ENCODE assay signal across 12 mouse cellular contexts in the genomic region with DNA sequence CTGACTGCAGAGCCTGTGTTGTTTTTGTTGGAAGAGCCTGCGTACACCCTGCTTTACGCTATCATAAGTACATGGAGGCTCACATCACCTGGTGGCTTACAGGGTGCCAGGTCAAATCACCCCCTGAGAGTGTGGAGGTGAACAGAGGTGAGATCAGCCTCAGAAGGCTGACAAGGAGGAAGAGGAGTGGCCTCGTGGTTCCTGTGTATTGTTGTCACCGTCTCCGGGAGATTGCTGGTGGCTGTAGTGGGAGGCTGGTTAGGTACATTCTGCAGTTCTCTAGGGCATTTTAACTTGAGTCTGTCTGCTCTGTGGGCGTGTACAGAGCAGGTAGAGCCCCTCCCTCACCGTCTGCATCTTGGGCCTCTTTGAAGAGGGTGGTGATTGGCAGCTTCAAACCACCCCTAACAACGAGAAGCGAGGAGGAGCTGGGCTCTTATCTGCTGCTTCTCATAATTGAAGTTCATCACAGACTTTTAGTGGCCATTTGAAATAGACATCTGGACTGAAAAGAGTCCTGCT. TPM values are rescaled to one million over a fixed set of nuclear protein-coding genes. Genes with fewer than 3 reads are reported as not detected.
A peak's percentile ranks its signal among the peaks of the same experiment; 100 is the strongest.
DNase-seq lines count a peak whose midpoint lies in the region; ATAC-seq and TF ChIP-seq lines count a peak whose summit lies in the region.
"Had no signal": no experiment of that assay in that cellular context is flagged by ENCODE, and none has a peak within 500 bp of the region (broad histone marks: within the 10 kb centered on the region; RNA-seq: fewer than 3 reads in every experiment).

No protein-coding gene starts in this region.

- no peak overlapping the region for H3K9ac ChIP-seq in forebrain, embryonic 11.5 days (ENCODE audit: low read length)
- no peak overlapping the region for H3K9ac ChIP-seq in forebrain, embryonic 16.5 days (replicated peaks; ENCODE audit: low read depth, low read length)
- H3K9ac ChIP-seq in neural tube, embryonic 14.5 days (replicated peaks; ENCODE audit: low read depth, low read length) = no peak overlapping the region
- H3K9ac ChIP-seq: liver, embryonic 14.5 days had no signal

- H3K36me3 ChIP-seq in forebrain, embryonic 10.5 days (replicated peaks) = no peaks in the 10 kb centered on the region
- no peaks in the 10 kb centered on the region for H3K36me3 ChIP-seq in forebrain, embryonic 11.5 days (ENCODE audit: control insufficient read depth, insufficient read depth, low read length)
- H3K36me3 ChIP-seq in forebrain, embryonic 16.5 days (ENCODE audit: control insufficient read depth, insufficient read depth) = no peaks in the 10 kb centered on the region
- no peaks in the 10 kb centered on the region for H3K36me3 ChIP-seq in neural tube, embryonic 14.5 days (ENCODE audit: control insufficient read depth, insufficient read depth, low read length)

- DNase-seq in forebrain, embryonic 10.5 days (ENCODE audit: extremely low spot score, low spot score) = no peak
- no peak for DNase-seq in forebrain, embryonic 11.5 days (ENCODE audit: low spot score)
- DNase-seq in left cerebral cortex, adult 2 months (ENCODE audit: extremely low spot score in 1 of 2, low spot score in 2 of 2) = no peak
- DNase-seq in left cerebral cortex, adult 11 months (ENCODE audit: low spot score) = no peak
- no peak for DNase-seq in thymus, postnatal 36 days
- no peak for DNase-seq in Muller cell, postnatal 12 days (ENCODE audit: inconsistent ontology term)
- DNase-seq: cerebellum, postnatal 36 days; right cerebral cortex, postnatal 25 days; thymus, postnatal 14 days had no signal

- 67% methylated on average over 9 of the region's 9 CpGs for WGBS in forebrain, embryonic 10.5 days
- 61% methylated on average over 9 of the region's 9 CpGs for WGBS in forebrain, embryonic 11.5 days
- 45% methylated on average over 9 of the region's 9 CpGs for WGBS in forebrain, embryonic 16.5 days
- 48% methylated on average over 9 of the region's 9 CpGs for WGBS in neural tube, embryonic 14.5 days

- TF ChIP-seq CTCF in left cerebral cortex, adult 2 months (IDR thresholded peaks at IDR 0.05) = no peak

- H3K27ac ChIP-seq in forebrain, embryonic 10.5 days = 0 out of 2 replicates have a peak overlapping the region, but pooled peaks have one; percentile 8
- H3K27ac ChIP-seq in forebrain, embryonic 11.5 days (ENCODE audit: low read depth, low read length) = no peak overlapping the region
- H3K27ac ChIP-seq in left cerebral cortex, adult 2 months = peak overlapping the region; percentile 78
- H3K27ac ChIP-seq in forebrain, embryonic 16.5 days (ENCODE audit: low read length) = peak overlapping the region; percentile 16; the same call in 1 of the 2 replicates
- peak overlapping the region; percentile 52; the same call in 1 of the 2 replicates for H3K27ac ChIP-seq in neural tube, embryonic 14.5 days (ENCODE audit: low read depth, low read length)
- H3K27ac ChIP-seq: liver, embryonic 14.5 days had no signal

- intact Hi-C loops in left cerebral cortex, adult 2 months (cut with DNase I) = no loop called here

- ATAC-seq in forebrain, embryonic 11.5 days (replicated peaks; ENCODE audit: low FRiP score) = no peak
- ATAC-seq in forebrain, embryonic 16.5 days = peak; percentile 56; the same call in 1 of the 2 replicates
- ATAC-seq in neural tube, embryonic 14.5 days (ENCODE audit: low read depth) = peak; percentile 26; the same call in 1 of the 2 replicates

- no peak overlapping the region for H3K4me3 ChIP-seq in forebrain, embryonic 10.5 days
- no peak overlapping the region for H3K4me3 ChIP-seq in forebrain, embryonic 11.5 days (ENCODE audit: low read depth, low read length)
- no peak overlapping the region for H3K4me3 ChIP-seq in left cerebral cortex, adult 2 months
- no peak overlapping the region for H3K4me3 ChIP-seq in forebrain, embryonic 16.5 days (replicated peaks; ENCODE audit: low read length)
- no peak overlapping the region for H3K4me3 ChIP-seq in neural tube, embryonic 14.5 days (ENCODE audit: low read depth, low read length)

- no peaks in the 10 kb centered on the region for H3K27me3 ChIP-seq in forebrain, embryonic 10.5 days (ENCODE audit: poor library complexity, severe bottlenecking)
- no peaks in the 10 kb centered on the region for H3K27me3 ChIP-seq in forebrain, embryonic 11.5 days (ENCODE audit: control insufficient read depth, insufficient read depth, low read length)
- no peaks in the 10 kb centered on the region for H3K27me3 ChIP-seq in forebrain, embryonic 16.5 days (replicated peaks; ENCODE audit: control insufficient read depth, insufficient read depth, low read length)
- H3K27me3 ChIP-seq in neural tube, embryonic 14.5 days (ENCODE audit: control insufficient read depth, insufficient read depth, low read length) = no peaks in the 10 kb centered on the region

- peaks cover 40% of the 10 kb centered on the region for H3K4me1 ChIP-seq in forebrain, embryonic 10.5 days
- H3K4me1 ChIP-seq in forebrain, embryonic 11.5 days (replicated peaks; ENCODE audit: control insufficient read depth, insufficient read depth, low read length) = no peaks in the 10 kb centered on the region
- H3K4me1 ChIP-seq in forebrain, embryonic 16.5 days (replicated peaks; ENCODE audit: control insufficient read depth, insufficient read depth, low read length) = peaks cover 20% of the 10 kb centered on the region
- peaks cover 8% of the 10 kb centered on the region; the same call in 1 of the 2 replicates for H3K4me1 ChIP-seq in neural tube, embryonic 14.5 days (ENCODE audit: control insufficient read depth, insufficient read depth, low read length)

- no peak overlapping the region for H3K4me2 ChIP-seq in forebrain, embryonic 11.5 days (ENCODE audit: low read depth, low read length, severe bottlenecking)
- H3K4me2 ChIP-seq in forebrain, embryonic 16.5 days (ENCODE audit: low read length) = no peak overlapping the region
- no peak overlapping the region for H3K4me2 ChIP-seq in neural tube, embryonic 14.5 days (ENCODE audit: low read depth, low read length)

- no peaks in the 10 kb centered on the region for H3K9me3 ChIP-seq in forebrain, embryonic 10.5 days
- no peaks in the 10 kb centered on the region for H3K9me3 ChIP-seq in forebrain, embryonic 11.5 days (ENCODE audit: control insufficient read depth, low read length)
- no peaks in the 10 kb centered on the region for H3K9me3 ChIP-seq in forebrain, embryonic 16.5 days (ENCODE audit: control insufficient read depth, low read length)
- no peaks in the 10 kb centered on the region for H3K9me3 ChIP-seq in neural tube, embryonic 14.5 days (ENCODE audit: control insufficient read depth, low read length)

RNA-seq across cellular contexts. Expression of gene Tenm4, which starts 59.7 kb away (rescaled TPM):
- 22.1 and 27.9 TPM in 2 replicates for polyA plus RNA-seq in forebrain, embryonic 10.5 days (2016; fragmentation: Nextera tagmentation; extraction: Ambion mirVana)
- polyA plus RNA-seq in forebrain, embryonic 11.5 days (2014; fragmentation: Nextera tagmentation; extraction: Ambion mirVana) = 47.9 and 52.2 TPM in 2 replicates
- total RNA-seq in left cerebral cortex, adult 2 months (2021) = 100 to 1,000 TPM; 158 to 160 TPM
- 92.0 and 105 TPM in 2 replicates for polyA plus RNA-seq in forebrain, embryonic 16.5 days (2015; fragmentation: Nextera tagmentation; extraction: Ambion mirVana)
- polyA plus RNA-seq in neural tube, embryonic 14.5 days (2014; fragmentation: Nextera tagmentation; extraction: Ambion mirVana) = 50.0 and 54.8 TPM in 2 replicates
